Mouse (Mus musculus): ENCODE data around the gene Fam20c. TPM values are rescaled to one million over a fixed set of nuclear protein-coding genes. Genes with fewer than 3 reads are reported as not detected.

Fam20c gene
- polyA plus RNA-seq, 1 experiment from 2014 or later = 44.0 TPM

GRCm38 (mm10) chr5:138820717-138821332, 66.5 kb downstream of the Fam20c start:
- H3K4me1 ChIP-seq (ENCODE audit: control insufficient read depth, insufficient read depth, low read depth, low read length) = peaks cover 15% of the 10 kb centered on the region
- H3K27me3 ChIP-seq (replicated peaks; ENCODE audit: control insufficient read depth, insufficient read depth, low read length) = peaks cover 29% of the 10 kb centered on the region
- H3K9me3 ChIP-seq (ENCODE audit: control insufficient read depth, low read length) = no peaks in the 10 kb centered on the region
- no peaks in the 10 kb centered on the region for H3K36me3 ChIP-seq (ENCODE audit: control insufficient read depth, insufficient read depth, low read length)
- WGBS = 5% methylated on average over 39 of the region's 39 CpGs
- ATAC-seq = no peak
- H3K9ac ChIP-seq (ENCODE audit: low read depth, low read length) = peak overlapping the region; percentile 45
- peak overlapping the region; percentile 57 for H3K4me2 ChIP-seq (ENCODE audit: low read length)
- peak overlapping the region; percentile 27 for H3K4me3 ChIP-seq (ENCODE audit: low read length)
- H3K27ac ChIP-seq (ENCODE audit: low read depth, low read length) = no peak overlapping the region

GRCm38 (mm10) chr5:138825090-138825489, 70.8 kb downstream of the Fam20c start:
- H3K36me3 ChIP-seq (ENCODE audit: control insufficient read depth, insufficient read depth, low read length) = no peaks in the 10 kb centered on the region
- no peaks in the 10 kb centered on the region for H3K9me3 ChIP-seq (ENCODE audit: control insufficient read depth, low read length)
- H3K9ac ChIP-seq (ENCODE audit: low read depth, low read length) = no peak overlapping the region
- H3K4me2 ChIP-seq (ENCODE audit: low read length) = no peak overlapping the region
- H3K27ac ChIP-seq (ENCODE audit: low read depth, low read length) = no peak overlapping the region
- WGBS = 77% methylated on average over 3 of the region's 3 CpGs
- ATAC-seq = no peak
- peaks cover 18% of the 10 kb centered on the region for H3K27me3 ChIP-seq (replicated peaks; ENCODE audit: control insufficient read depth, insufficient read depth, low read length)
- H3K4me3 ChIP-seq (ENCODE audit: low read length) = no peak overlapping the region
- peaks cover 15% of the 10 kb centered on the region for H3K4me1 ChIP-seq (ENCODE audit: control insufficient read depth, insufficient read depth, low read depth, low read length)

GRCm38 (mm10) chr5:138833406-138833805, 79.1 kb downstream of the Fam20c start:
- ATAC-seq = no peak

GRCm38 (mm10) chr5:138834910-138835309, 80.6 kb downstream of the Fam20c start:
- ATAC-seq = no peak
- H3K4me3 ChIP-seq (ENCODE audit: low read length) = no peak overlapping the region
- 89% methylated on average over 3 of the region's 3 CpGs for WGBS
- H3K36me3 ChIP-seq (ENCODE audit: control insufficient read depth, insufficient read depth, low read length) = no peaks in the 10 kb centered on the region
- H3K4me1 ChIP-seq (ENCODE audit: control insufficient read depth, insufficient read depth, low read depth, low read length) = peaks cover 7% of the 10 kb centered on the region
- H3K9me3 ChIP-seq (ENCODE audit: control insufficient read depth, low read length) = no peaks in the 10 kb centered on the region
- H3K27me3 ChIP-seq (replicated peaks; ENCODE audit: control insufficient read depth, insufficient read depth, low read length) = no peaks in the 10 kb centered on the region
- no peak overlapping the region for H3K4me2 ChIP-seq (ENCODE audit: low read length)
- H3K27ac ChIP-seq (ENCODE audit: low read depth, low read length) = no peak overlapping the region
- H3K9ac ChIP-seq (ENCODE audit: low read depth, low read length) = no peak overlapping the region

More at GRCm38 (mm10) chr5:138833406-138833805, 79.1 kb downstream of the Fam20c start:
- Histone ChIP-seq H3K27me3 (replicated peaks; ENCODE audit: control insufficient read depth, insufficient read depth, low read length) (no peaks in the 10 kb centered on the region), H3K27ac (ENCODE audit: low read depth, low read length) (no peak overlapping the region), H3K4me2 (ENCODE audit: low read length) (no peak overlapping the region), H3K4me3 (ENCODE audit: low read length) (no peak overlapping the region), H3K9ac (ENCODE audit: low read depth, low read length) (no peak overlapping the region), H3K36me3 (ENCODE audit: control insufficient read depth, insufficient read depth, low read length) (no peaks in the 10 kb centered on the region), H3K4me1 (ENCODE audit: control insufficient read depth, insufficient read depth, low read depth, low read length) (peaks cover 7% of the 10 kb centered on the region), H3K9me3 (ENCODE audit: control insufficient read depth, low read length) (no peaks in the 10 kb centered on the region)
- 27% methylated on average over 6 of the region's 6 CpGs for WGBS

- Histone ChIP-seq H3K4me3 (ENCODE audit: low read length) (no peak overlapping the region), H3K9me3 (ENCODE audit: control insufficient read depth, low read length) (no peaks in the 10 kb centered on the region), H3K27me3 (replicated peaks; ENCODE audit: control insufficient read depth, insufficient read depth, low read length) (no peaks in the 10 kb centered on the region), H3K27ac (ENCODE audit: low read depth, low read length) (no peak overlapping the region), H3K4me2 (ENCODE audit: low read length) (no peak overlapping the region), H3K4me1 (ENCODE audit: control insufficient read depth, insufficient read depth, low read depth, low read length) (no peaks in the 10 kb centered on the region), H3K36me3 (ENCODE audit: control insufficient read depth, insufficient read depth, low read length) (no peaks in the 10 kb centered on the region), H3K9ac (ENCODE audit: low read depth, low read length) (no peak overlapping the region)
- WGBS = 96% methylated on average over 4 of the region's 4 CpGs
- no peak for ATAC-seq
Observed at GRCm38 (mm10) chr5:138840981-138841380, 86.7 kb downstream of the Fam20c start.

GRCm38 (mm10) chr5:138843168-138843824, 89.0 kb downstream of the Fam20c start:
- H3K4me2 ChIP-seq (ENCODE audit: low read length) = no peak overlapping the region
- 76% methylated on average over 9 of the region's 9 CpGs for WGBS
- H3K9ac ChIP-seq (ENCODE audit: low read depth, low read length) = no peak overlapping the region
- ATAC-seq = no peak
- no peaks in the 10 kb centered on the region for H3K27me3 ChIP-seq (replicated peaks; ENCODE audit: control insufficient read depth, insufficient read depth, low read length)
- H3K9me3 ChIP-seq (ENCODE audit: control insufficient read depth, low read length) = no peaks in the 10 kb centered on the region
- no peak overlapping the region for H3K27ac ChIP-seq (ENCODE audit: low read depth, low read length)
- peaks cover 3% of the 10 kb centered on the region; the same call in 1 of the 2 replicates for H3K4me1 ChIP-seq (ENCODE audit: control insufficient read depth, insufficient read depth, low read depth, low read length)
- H3K4me3 ChIP-seq (ENCODE audit: low read length) = no peak overlapping the region
- no peaks in the 10 kb centered on the region for H3K36me3 ChIP-seq (ENCODE audit: control insufficient read depth, insufficient read depth, low read length)

- Histone ChIP-seq H3K27me3 (replicated peaks; ENCODE audit: control insufficient read depth, insufficient read depth, low read length) (no peaks in the 10 kb centered on the region), H3K4me1 (ENCODE audit: control insufficient read depth, insufficient read depth, low read depth, low read length) (peaks cover 3% of the 10 kb centered on the region; the same call in 1 of the 2 replicates), H3K4me2 (ENCODE audit: low read length) (no peak overlapping the region), H3K36me3 (ENCODE audit: control insufficient read depth, insufficient read depth, low read length) (no peaks in the 10 kb centered on the region), H3K4me3 (ENCODE audit: low read length) (no peak overlapping the region), H3K9me3 (ENCODE audit: control insufficient read depth, low read length) (no peaks in the 10 kb centered on the region), H3K9ac (ENCODE audit: low read depth, low read length) (no peak overlapping the region), H3K27ac (ENCODE audit: low read depth, low read length) (no peak overlapping the region)
- no peak for ATAC-seq
- WGBS = 83% methylated on average over 4 of the region's 4 CpGs
Observed at GRCm38 (mm10) chr5:138846506-138846905, 92.2 kb downstream of the Fam20c start.

GRCm38 (mm10) chr5:138848102-138848501, 93.8 kb downstream of the Fam20c start:
- Histone ChIP-seq H3K9me3 (ENCODE audit: control insufficient read depth, low read length) (no peaks in the 10 kb centered on the region), H3K4me1 (ENCODE audit: control insufficient read depth, insufficient read depth, low read depth, low read length) (peaks cover 3% of the 10 kb centered on the region; the same call in 1 of the 2 replicates), H3K27ac (ENCODE audit: low read depth, low read length) (no peak overlapping the region), H3K4me3 (ENCODE audit: low read length) (no peak overlapping the region), H3K36me3 (ENCODE audit: control insufficient read depth, insufficient read depth, low read length) (no peaks in the 10 kb centered on the region), H3K27me3 (replicated peaks; ENCODE audit: control insufficient read depth, insufficient read depth, low read length) (no peaks in the 10 kb centered on the region), H3K9ac (ENCODE audit: low read depth, low read length) (no peak overlapping the region), H3K4me2 (ENCODE audit: low read length) (peak overlapping the region; percentile 40)
- 2% methylated on average over 7 of the region's 7 CpGs for WGBS
- ATAC-seq = peak; percentile 81

- H3K27me3 ChIP-seq (replicated peaks; ENCODE audit: control insufficient read depth, insufficient read depth, low read length) = no peaks in the 10 kb centered on the region
- no peaks in the 10 kb centered on the region for H3K9me3 ChIP-seq (ENCODE audit: control insufficient read depth, low read length)
- H3K27ac ChIP-seq (ENCODE audit: low read depth, low read length) = no peak overlapping the region
- no peak for ATAC-seq
- 80% methylated on average over 23 of the region's 23 CpGs for WGBS
- no peak overlapping the region for H3K4me2 ChIP-seq (ENCODE audit: low read length)
- no peak overlapping the region for H3K4me3 ChIP-seq (ENCODE audit: low read length)
- H3K9ac ChIP-seq (ENCODE audit: low read depth, low read length) = no peak overlapping the region
- no peaks in the 10 kb centered on the region for H3K36me3 ChIP-seq (ENCODE audit: control insufficient read depth, insufficient read depth, low read length)
- peaks cover 3% of the 10 kb centered on the region; the same call in 1 of the 2 replicates for H3K4me1 ChIP-seq (ENCODE audit: control insufficient read depth, insufficient read depth, low read depth, low read length)
Observed at GRCm38 (mm10) chr5:138849682-138850461, 95.6 kb downstream of the Fam20c start.
